Mouse (Mus musculus): ENCODE data around the gene Maea. TPM values are rescaled to one million over a fixed set of nuclear protein-coding genes. Genes with fewer than 3 reads are reported as not detected.

Gene Maea
- polyA plus RNA-seq, 1 experiment from 2014 or later, result 154 TPM

GRCm38 (mm10) chr5:33371137-33371536 is 35.8 kb downstream of the Maea start:
- peaks cover 83% of the 10 kb centered on the region for H3K36me3 ChIP-seq (replicated peaks)
- H3K27me3 ChIP-seq (replicated peaks; ENCODE audit: low read depth, poor library complexity, severe bottlenecking), result no peaks in the 10 kb centered on the region
- H3K4me1 ChIP-seq, result no peaks in the 10 kb centered on the region
- H3K9me3 ChIP-seq, result no peaks in the 10 kb centered on the region
- DNase-seq (ENCODE audit: low spot score), result no peak
- H3K27ac ChIP-seq (replicated peaks), result no peak overlapping the region
- H3K4me3 ChIP-seq, result no peak overlapping the region

- no peak overlapping the region for H3K27ac ChIP-seq (replicated peaks)
- DNase-seq (ENCODE audit: low spot score), result no peak
- H3K27me3 ChIP-seq (replicated peaks; ENCODE audit: low read depth, poor library complexity, severe bottlenecking), result no peaks in the 10 kb centered on the region
- H3K36me3 ChIP-seq (replicated peaks), result peaks cover 78% of the 10 kb centered on the region
- 93% methylated on average over 4 of the region's 4 CpGs for WGBS
- H3K9me3 ChIP-seq, result no peaks in the 10 kb centered on the region
- H3K4me3 ChIP-seq, result no peak overlapping the region
- H3K4me1 ChIP-seq, result no peaks in the 10 kb centered on the region
These were observed 36.4 kb downstream of the Maea start for GRCm38 (mm10) chr5:33371668-33372067.

- no peaks in the 10 kb centered on the region for H3K27me3 ChIP-seq (replicated peaks; ENCODE audit: low read depth, poor library complexity, severe bottlenecking)
- no peak for DNase-seq (ENCODE audit: low spot score)
- WGBS, result 81% methylated on average over 18 of the region's 18 CpGs
- H3K27ac ChIP-seq (replicated peaks), result no peak overlapping the region
- H3K4me3 ChIP-seq, result no peak overlapping the region
- H3K36me3 ChIP-seq (replicated peaks), result peaks cover 70% of the 10 kb centered on the region
- peaks cover 6% of the 10 kb centered on the region for H3K4me1 ChIP-seq
- H3K9me3 ChIP-seq, result no peaks in the 10 kb centered on the region
These were observed 37.2 kb downstream of the Maea start for GRCm38 (mm10) chr5:33372331-33373038.

- Histone ChIP-seq H3K36me3 (replicated peaks) (peaks cover 38% of the 10 kb centered on the region), H3K4me1 (peaks cover 21% of the 10 kb centered on the region), H3K27ac (replicated peaks) (peak overlapping the region; percentile 91), H3K27me3 (replicated peaks; ENCODE audit: low read depth, poor library complexity, severe bottlenecking) (no peaks in the 10 kb centered on the region), H3K4me3 (peak overlapping the region; percentile 80), H3K9me3 (no peaks in the 10 kb centered on the region)
- DNase-seq (ENCODE audit: low spot score), result no peak
- 68% methylated on average over 6 of the region's 6 CpGs for WGBS
These were observed 41.9 kb downstream of the Maea start for GRCm38 (mm10) chr5:33377176-33377575.

- Histone ChIP-seq H3K27ac (replicated peaks) (peak overlapping the region; percentile 91), H3K4me1 (peaks cover 21% of the 10 kb centered on the region), H3K36me3 (replicated peaks) (peaks cover 34% of the 10 kb centered on the region), H3K9me3 (no peaks in the 10 kb centered on the region), H3K4me3 (peak overlapping the region; percentile 80), H3K27me3 (replicated peaks; ENCODE audit: low read depth, poor library complexity, severe bottlenecking) (no peaks in the 10 kb centered on the region)
- DNase-seq (ENCODE audit: low spot score), result no peak
- under 1% methylated on average over 21 of the region's 21 CpGs for WGBS
These were observed 42.5 kb downstream of the Maea start for GRCm38 (mm10) chr5:33377801-33378301.

- Histone ChIP-seq H3K9me3 (no peaks in the 10 kb centered on the region), H3K36me3 (replicated peaks) (peaks cover 29% of the 10 kb centered on the region), H3K27ac (replicated peaks) (peak within 1 kb of the TSS; percentile 91), H3K4me1 (peaks cover 21% of the 10 kb centered on the region), H3K27me3 (replicated peaks; ENCODE audit: low read depth, poor library complexity, severe bottlenecking) (no peaks in the 10 kb centered on the region), H3K4me3 (peak within 1 kb of the TSS; percentile 80)
- WGBS, result under 1% methylated on average over 46 of the region's 46 CpGs
- peak; percentile 100 for DNase-seq (ENCODE audit: low spot score)
These were observed 43.1 kb downstream of the Maea start, which contains the start of gene Uvssa for GRCm38 (mm10) chr5:33378302-33378854. Gene Uvssa, plus strand, starts transcription at chr5:33378549.

GRCm38 (mm10) chr5:33387550-33387949 is 52.2 kb downstream of the Maea start:
- Histone ChIP-seq H3K4me3 (no peak overlapping the region), H3K9me3 (no peaks in the 10 kb centered on the region), H3K36me3 (replicated peaks) (peaks cover 38% of the 10 kb centered on the region), H3K27ac (replicated peaks) (no peak overlapping the region), H3K4me1 (no peaks in the 10 kb centered on the region), H3K27me3 (replicated peaks; ENCODE audit: low read depth, poor library complexity, severe bottlenecking) (no peaks in the 10 kb centered on the region)
- no peak for DNase-seq (ENCODE audit: low spot score)
- 83% methylated on average over 11 of the region's 11 CpGs for WGBS

- no peaks in the 10 kb centered on the region for H3K9me3 ChIP-seq
- no peaks in the 10 kb centered on the region for H3K27me3 ChIP-seq (replicated peaks; ENCODE audit: low read depth, poor library complexity, severe bottlenecking)
- WGBS, result 18% methylated on average over 7 of the region's 7 CpGs
- peak; percentile 86 for DNase-seq (ENCODE audit: low spot score)
- no peaks in the 10 kb centered on the region for H3K4me1 ChIP-seq
- H3K36me3 ChIP-seq (replicated peaks), result peaks cover 33% of the 10 kb centered on the region
- H3K27ac ChIP-seq (replicated peaks), result no peak overlapping the region
- H3K4me3 ChIP-seq, result no peak overlapping the region
These were observed 58.5 kb downstream of the Maea start for GRCm38 (mm10) chr5:33393803-33394202.

- Histone ChIP-seq H3K27ac (replicated peaks) (no peak overlapping the region), H3K9me3 (no peaks in the 10 kb centered on the region), H3K27me3 (replicated peaks; ENCODE audit: low read depth, poor library complexity, severe bottlenecking) (no peaks in the 10 kb centered on the region), H3K4me1 (no peaks in the 10 kb centered on the region), H3K36me3 (replicated peaks) (peaks cover 22% of the 10 kb centered on the region), H3K4me3 (no peak overlapping the region)
- no peak for DNase-seq (ENCODE audit: low spot score)
- WGBS, result 89% methylated on average over 11 of the region's 11 CpGs
These were observed 60.4 kb downstream of the Maea start for GRCm38 (mm10) chr5:33395693-33396092.

- H3K27ac ChIP-seq (replicated peaks), result no peak overlapping the region
These were observed 61.5 kb downstream of the Maea start for GRCm38 (mm10) chr5:33396828-33397227.

GRCm38 (mm10) chr5:33400819-33401218 is 65.5 kb downstream of the Maea start:
- H3K9me3 ChIP-seq, result no peaks in the 10 kb centered on the region
- 60% methylated on average over 12 of the region's 12 CpGs for WGBS
- H3K4me3 ChIP-seq, result no peak overlapping the region
- no peak for DNase-seq (ENCODE audit: low spot score)
- H3K27ac ChIP-seq (replicated peaks), result no peak overlapping the region
- H3K4me1 ChIP-seq, result no peaks in the 10 kb centered on the region
- H3K36me3 ChIP-seq (replicated peaks), result no peaks in the 10 kb centered on the region
- no peaks in the 10 kb centered on the region for H3K27me3 ChIP-seq (replicated peaks; ENCODE audit: low read depth, poor library complexity, severe bottlenecking)

More at GRCm38 (mm10) chr5:33396828-33397227, 61.5 kb downstream of the Maea start:
- Histone ChIP-seq H3K4me3 (no peak overlapping the region), H3K27me3 (replicated peaks; ENCODE audit: low read depth, poor library complexity, severe bottlenecking) (no peaks in the 10 kb centered on the region), H3K9me3 (no peaks in the 10 kb centered on the region), H3K36me3 (replicated peaks) (peaks cover 11% of the 10 kb centered on the region), H3K4me1 (no peaks in the 10 kb centered on the region)
- 81% methylated on average over 7 of the region's 7 CpGs for WGBS
- no peak for DNase-seq (ENCODE audit: low spot score)

- H3K9me3 ChIP-seq, result no peaks in the 10 kb centered on the region
- H3K27ac ChIP-seq (replicated peaks), result no peak overlapping the region
- peaks cover 12% of the 10 kb centered on the region for H3K27me3 ChIP-seq (replicated peaks; ENCODE audit: low read depth, poor library complexity, severe bottlenecking)
- peaks cover 6% of the 10 kb centered on the region; the same call in 1 of the 2 replicates for H3K36me3 ChIP-seq (replicated peaks)
- DNase-seq (ENCODE audit: low spot score), result no peak
- 83% methylated on average over 3 of the region's 3 CpGs for WGBS
- no peaks in the 10 kb centered on the region for H3K4me1 ChIP-seq
- no peak overlapping the region for H3K4me3 ChIP-seq
These were observed 85.0 kb downstream of the Maea start for GRCm38 (mm10) chr5:33420313-33420712.

All from embryonic facial prominence, embryonic 10.5 days (tissue).